Mouse (Mus musculus): Measurements from ENCODE around the gene Psmd1.

The Psmd1 gene

DNA sequence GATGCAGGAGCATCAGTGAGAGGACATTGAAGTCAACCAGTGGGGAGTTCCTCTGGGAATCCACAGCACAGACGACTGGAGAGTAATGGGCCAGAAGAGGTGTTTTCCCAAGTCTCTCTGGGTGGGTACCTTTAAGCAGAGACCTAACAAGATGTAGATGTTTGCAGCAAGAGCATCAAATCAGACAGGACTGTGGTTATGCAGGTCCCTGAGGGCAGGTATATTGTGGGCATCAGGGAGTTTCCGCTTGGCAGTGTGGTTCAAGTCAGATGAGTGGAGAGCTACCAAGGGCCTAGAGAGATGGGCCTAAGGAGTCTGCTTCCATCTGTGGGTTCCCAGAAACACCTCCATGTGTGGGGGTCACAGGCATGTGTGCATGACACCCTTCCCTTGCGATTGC lies 91.9 kb downstream of the Psmd1 start:
- DNase-seq (ENCODE audit: low read depth, low spot score) = no peak

DNA sequence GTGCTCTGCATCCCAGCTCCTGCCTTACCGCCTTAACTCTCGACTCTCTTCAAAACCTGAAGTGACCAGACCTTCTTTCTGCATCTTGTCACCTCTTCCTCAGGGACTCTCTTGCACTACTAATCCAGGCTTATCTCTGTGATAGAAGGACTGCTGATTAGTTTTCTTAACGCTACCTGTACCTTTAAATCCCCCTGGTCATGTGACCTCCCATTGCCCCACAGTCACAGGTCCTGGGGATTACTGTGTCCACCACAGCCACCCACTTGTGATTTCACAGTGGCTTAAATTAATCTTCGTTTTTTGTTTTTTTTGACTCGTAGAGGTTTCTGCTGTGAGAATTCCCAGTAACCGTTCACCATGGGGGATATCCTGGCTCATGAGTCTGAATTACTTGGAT lies 92.4 kb downstream of the Psmd1 start:
- no peak for DNase-seq (ENCODE audit: low read depth, low spot score)

DNA sequence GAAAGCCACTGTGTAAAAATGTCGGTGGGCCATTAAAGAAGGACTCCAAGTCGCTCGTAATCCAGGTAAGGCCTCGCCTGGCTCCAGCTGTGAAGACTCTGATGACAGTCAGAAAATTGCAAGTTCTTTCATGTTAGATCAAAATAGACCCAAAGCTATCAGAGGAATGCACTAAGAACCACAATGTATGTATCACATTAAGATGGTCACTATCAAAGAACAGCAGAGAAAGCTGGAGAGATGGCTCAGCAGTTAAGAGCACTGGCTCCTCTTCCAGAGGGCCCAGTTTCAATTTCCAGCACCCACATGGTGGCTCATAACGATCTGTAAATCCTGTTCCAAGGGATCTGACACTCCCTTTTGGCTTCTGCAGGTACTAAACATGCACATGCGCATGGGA lies 95.9 kb downstream of the Psmd1 start:
- no peak for DNase-seq (ENCODE audit: low read depth, low spot score)

- no peak for DNase-seq (ENCODE audit: low read depth, low spot score)
Measured at GRCm38 (mm10) chr1:86160479-86160878, 96.3 kb downstream of the Psmd1 start.

DNA sequence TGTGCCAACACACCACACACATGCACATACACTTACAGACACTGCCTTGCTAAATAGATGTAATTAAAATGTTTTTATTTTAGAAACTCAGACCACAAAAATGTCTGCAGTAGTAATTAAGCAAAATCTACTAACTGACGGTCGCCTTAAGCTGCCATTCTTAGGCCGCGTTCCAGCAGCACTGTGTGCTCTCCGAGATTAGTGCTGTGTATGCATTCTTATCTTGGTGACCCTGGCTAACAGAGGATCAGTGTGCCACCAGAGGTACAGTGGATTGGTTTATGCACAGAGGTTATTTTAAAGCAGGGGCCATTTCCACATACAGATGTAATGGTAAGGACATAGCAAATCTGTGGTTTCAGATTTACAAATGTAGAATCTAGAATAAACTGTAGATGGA lies 96.9 kb downstream of the Psmd1 start:
- no peak for DNase-seq (ENCODE audit: low read depth, low spot score)

DNA sequence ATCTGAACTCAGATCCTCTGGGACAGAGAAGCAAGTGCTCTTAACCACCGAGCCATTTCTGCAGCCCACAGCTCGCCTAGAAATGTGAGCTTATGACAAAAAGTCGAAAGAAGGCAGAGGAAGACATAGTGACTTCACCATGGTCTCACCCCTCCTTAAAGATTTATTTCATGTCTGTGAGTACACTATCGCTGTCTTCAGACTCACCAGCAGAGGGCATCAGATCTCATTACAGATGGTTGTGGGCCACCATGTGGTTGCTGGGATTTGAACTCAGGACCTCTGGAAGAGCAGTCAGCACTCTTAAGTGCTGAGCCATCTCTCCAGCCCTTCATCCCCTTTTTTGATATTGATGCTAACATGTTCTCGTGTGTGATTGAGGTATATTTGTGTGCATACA lies 110.4 kb downstream of the Psmd1 start:
- no peak for DNase-seq (ENCODE audit: low read depth, low spot score)

GRCm38 (mm10) chr1:86176066-86176465 lies 111.9 kb downstream of the Psmd1 start:
- no peak for DNase-seq (ENCODE audit: low read depth, low spot score)

DNA sequence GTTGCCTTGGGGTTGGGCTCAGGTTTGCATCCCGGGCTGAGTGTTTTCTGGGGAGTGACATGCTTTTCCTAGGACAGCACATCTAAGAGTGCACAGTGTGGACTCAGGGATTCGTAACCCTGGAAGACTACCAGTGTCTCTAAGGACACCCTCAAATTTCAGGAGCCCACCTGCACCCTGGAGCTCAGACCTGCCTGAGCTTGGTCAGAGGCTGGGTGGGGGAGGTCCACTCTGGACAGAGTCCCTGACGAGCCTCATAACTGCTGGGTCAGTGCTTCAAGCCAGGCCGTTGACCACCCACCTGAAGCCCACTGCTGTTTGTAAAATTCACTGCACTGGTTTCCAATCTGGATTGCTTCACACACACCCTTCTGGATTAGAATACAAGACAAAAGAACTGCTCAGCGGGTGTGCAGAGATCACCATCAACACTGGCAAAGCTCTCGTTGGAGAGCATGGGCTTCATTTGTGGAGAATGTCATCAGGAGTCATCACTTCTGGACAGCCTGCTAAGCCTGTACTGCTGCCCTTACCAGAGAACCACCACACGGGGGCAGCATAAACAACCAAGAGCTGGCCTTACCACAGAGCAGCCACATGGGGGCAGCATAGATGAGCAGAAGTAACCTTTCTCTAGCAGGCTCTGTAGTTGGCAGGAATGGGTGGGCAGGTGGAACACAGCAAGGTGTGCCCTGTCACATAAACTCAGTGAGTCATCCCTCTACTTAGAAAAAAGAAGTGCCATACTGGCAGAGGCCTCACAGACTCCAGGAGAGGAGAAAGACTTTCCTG lies 114.5 kb downstream of the Psmd1 start:
- DNase-seq (ENCODE audit: low read depth, low spot score) = peak; percentile 78

GRCm38 (mm10) chr1:86182004-86182709 lies 118.0 kb downstream of the Psmd1 start:
- DNase-seq (ENCODE audit: low read depth, low spot score) = no peak

DNA sequence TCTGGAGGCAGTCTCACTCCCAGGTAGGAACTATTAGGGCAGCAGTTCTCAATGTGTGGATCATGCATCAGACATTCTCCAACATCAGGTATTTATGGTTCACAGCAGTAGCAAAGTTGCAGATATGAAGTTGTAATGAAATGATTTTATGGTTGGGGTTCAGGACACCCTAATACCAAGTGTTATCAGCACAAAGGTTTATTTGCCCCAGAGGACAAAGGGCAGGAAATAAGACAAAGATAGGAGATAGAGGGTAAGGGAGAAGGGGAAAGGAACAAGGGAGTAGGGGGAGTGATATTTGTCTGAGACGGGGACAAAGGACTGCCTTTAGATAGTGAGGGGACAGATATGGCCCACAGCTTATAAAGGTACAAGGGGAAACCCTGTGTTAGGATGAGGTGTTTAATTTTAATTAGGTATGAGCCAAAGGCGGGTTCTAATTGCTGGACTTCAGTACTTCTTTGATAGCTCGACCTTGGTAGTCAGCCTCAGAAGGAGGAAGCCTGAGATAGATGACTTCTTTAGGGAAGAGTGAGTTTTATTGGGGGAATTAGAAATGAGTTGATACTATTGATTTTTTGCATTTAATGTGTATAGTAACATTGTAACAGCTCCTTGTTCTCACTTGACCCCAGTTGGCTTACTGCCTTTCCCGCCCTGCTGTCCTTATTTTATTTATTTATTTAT lies 119.5 kb downstream of the Psmd1 start:
- DNase-seq (ENCODE audit: low read depth, low spot score) = no peak

DNA sequence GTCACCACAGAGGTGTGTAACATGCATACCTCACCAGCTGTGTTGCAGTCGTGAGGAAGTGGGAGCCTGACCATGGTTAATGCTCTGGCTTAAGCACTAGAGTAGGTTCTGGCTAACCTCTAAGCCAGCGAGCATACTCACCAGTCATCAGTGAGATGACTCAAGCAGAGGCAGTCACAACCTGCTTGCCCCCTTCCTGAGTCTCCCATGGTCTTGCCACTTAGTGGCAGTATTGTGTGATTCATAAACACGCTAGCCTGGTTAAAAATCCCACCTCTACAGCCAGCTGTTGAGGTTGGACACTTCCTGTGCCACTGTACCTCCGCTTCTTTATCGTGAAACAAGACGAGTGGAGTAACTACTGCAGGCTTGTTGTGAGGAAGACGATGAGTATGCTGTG lies 122.6 kb downstream of the Psmd1 start:
- DNase-seq (ENCODE audit: low read depth, low spot score) = no peak

- DNase-seq (ENCODE audit: low read depth, low spot score) = no peak
Measured at GRCm38 (mm10) chr1:86187856-86188255, 123.7 kb downstream of the Psmd1 start.

- DNase-seq (ENCODE audit: low read depth, low spot score) = no peak
Measured at GRCm38 (mm10) chr1:86188271-86188670, 124.1 kb downstream of the Psmd1 start.

Data from retina, postnatal 7 days (tissue).